Mouse (Mus musculus): ENCODE measurements around the gene Spats1. TPM values are rescaled to one million over a fixed set of nuclear protein-coding genes. Genes with fewer than 3 reads are reported as not detected.

The Spats1 gene
- total RNA-seq, 2 experiments from 2014 or later, result 0.45 to 0.49 TPM

GRCm38 (mm10) chr17:45498397-45498796 is 23.2 kb upstream of the Spats1 start:
- DNase-seq (ENCODE audit: low spot score), result no peak

GRCm38 (mm10) chr17:45495398-45495797 is 20.2 kb upstream of the Spats1 start:
- intact Hi-C loops (cut with DNase I), result no loop called here
- no peak for DNase-seq (ENCODE audit: low spot score)

More at GRCm38 (mm10) chr17:45498397-45498796, 23.2 kb upstream of the Spats1 start:
- intact Hi-C loops (cut with DNase I), result no loop called here

GRCm38 (mm10) chr17:45490532-45491154 is 15.4 kb upstream of the Spats1 start:
- intact Hi-C loops (cut with DNase I), result no loop called here
- no peak for DNase-seq (ENCODE audit: low spot score)

GRCm38 (mm10) chr17:45489736-45490135 is 14.5 kb upstream of the Spats1 start:
- intact Hi-C loops (cut with DNase I), result no loop called here
- DNase-seq (ENCODE audit: low spot score), result no peak

- intact Hi-C loops (cut with DNase I), result no loop called here
- DNase-seq (ENCODE audit: low spot score), result no peak
Measured at GRCm38 (mm10) chr17:45488321-45489254, 13.4 kb upstream of the Spats1 start.

GRCm38 (mm10) chr17:45487216-45487615 is 12.0 kb upstream of the Spats1 start:
- intact Hi-C loops (cut with DNase I), result no loop called here

GRCm38 (mm10) chr17:45485581-45485980 is 10.4 kb upstream of the Spats1 start:
- no peak for DNase-seq (ENCODE audit: low spot score)
- intact Hi-C loops (cut with DNase I), result no loop called here

More at GRCm38 (mm10) chr17:45487216-45487615, 12.0 kb upstream of the Spats1 start:
- DNase-seq (ENCODE audit: low spot score), result no peak

GRCm38 (mm10) chr17:45480429-45480828 is 5.2 kb upstream of the Spats1 start:
- DNase-seq (ENCODE audit: low spot score), result no peak
- intact Hi-C loops (cut with DNase I), result no loop called here

- intact Hi-C loops (cut with DNase I), result loop anchor here (1.0 kb wide), 1 partner anchor 74 kb away; no protein-coding TSS in a partner anchor
- peak; percentile 18 for DNase-seq (ENCODE audit: low spot score)
Measured at GRCm38 (mm10) chr17:45478234-45478825, 3.1 kb upstream of the Spats1 start.

GRCm38 (mm10) chr17:45474146-45474545 is 1.1 kb downstream of the Spats1 start:
- intact Hi-C loops (cut with DNase I), result no loop called here
- DNase-seq (ENCODE audit: low spot score), result no peak

GRCm38 (mm10) chr17:45473667-45474066 is 1.5 kb downstream of the Spats1 start:
- no peak for DNase-seq (ENCODE audit: low spot score)
- intact Hi-C loops (cut with DNase I), result no loop called here

GRCm38 (mm10) chr17:45470726-45471125 is 4.5 kb downstream of the Spats1 start:
- no peak for DNase-seq (ENCODE audit: low spot score)
- intact Hi-C loops (cut with DNase I), result no loop called here

GRCm38 (mm10) chr17:45468302-45468701 is 6.9 kb downstream of the Spats1 start:
- no peak for DNase-seq (ENCODE audit: low spot score)
- intact Hi-C loops (cut with DNase I), result no loop called here

GRCm38 (mm10) chr17:45466701-45467100 is 8.5 kb downstream of the Spats1 start:
- intact Hi-C loops (cut with DNase I), result no loop called here
- DNase-seq (ENCODE audit: low spot score), result no peak

- intact Hi-C loops (cut with DNase I), result no loop called here
- DNase-seq (ENCODE audit: low spot score), result no peak
Measured at GRCm38 (mm10) chr17:45464255-45464654, 11.0 kb downstream of the Spats1 start.

GRCm38 (mm10) chr17:45462506-45462905 is 12.7 kb downstream of the Spats1 start:
- DNase-seq (ENCODE audit: low spot score), result no peak
- intact Hi-C loops (cut with DNase I), result no loop called here

- intact Hi-C loops (cut with DNase I), result no loop called here
- DNase-seq (ENCODE audit: low spot score), result no peak
Measured at GRCm38 (mm10) chr17:45459062-45459461, 16.2 kb downstream of the Spats1 start.

- intact Hi-C loops (cut with DNase I), result no loop called here
- no peak for DNase-seq (ENCODE audit: low spot score)
Measured at GRCm38 (mm10) chr17:45458516-45458915, 16.7 kb downstream of the Spats1 start.

- DNase-seq (ENCODE audit: low spot score), result no peak
- intact Hi-C loops (cut with DNase I), result no loop called here
Measured at GRCm38 (mm10) chr17:45457487-45457886, 17.7 kb downstream of the Spats1 start.

- no peak for DNase-seq (ENCODE audit: low spot score)
- intact Hi-C loops (cut with DNase I), result no loop called here
Measured at GRCm38 (mm10) chr17:45456260-45457152, 18.7 kb downstream of the Spats1 start.

All from heart, postnatal 25 days (tissue).